Mouse (Mus musculus): ENCODE results near the gene Dync1h1.

GRCm38 (mm10) chr12:110699171-110699547 is 97.9 kb downstream of the Dync1h1 start:
- TF ChIP-seq CTCF (IDR thresholded peaks at IDR 0.05; ENCODE audit: low read depth) (no peak), EP300 (IDR thresholded peaks at IDR 0.05; ENCODE audit: low read depth) (no peak)

Measured in liver, postnatal 0 days (tissue).